Mouse (Mus musculus): ENCODE measurements around the gene Irx3.

The Irx3 gene

GRCm38 (mm10) chr8:91801241-91801811 lies 541 bp downstream of the Irx3 start:
- in situ Hi-C loops (cut with MboI, MseI) = no loop called here

DNA sequence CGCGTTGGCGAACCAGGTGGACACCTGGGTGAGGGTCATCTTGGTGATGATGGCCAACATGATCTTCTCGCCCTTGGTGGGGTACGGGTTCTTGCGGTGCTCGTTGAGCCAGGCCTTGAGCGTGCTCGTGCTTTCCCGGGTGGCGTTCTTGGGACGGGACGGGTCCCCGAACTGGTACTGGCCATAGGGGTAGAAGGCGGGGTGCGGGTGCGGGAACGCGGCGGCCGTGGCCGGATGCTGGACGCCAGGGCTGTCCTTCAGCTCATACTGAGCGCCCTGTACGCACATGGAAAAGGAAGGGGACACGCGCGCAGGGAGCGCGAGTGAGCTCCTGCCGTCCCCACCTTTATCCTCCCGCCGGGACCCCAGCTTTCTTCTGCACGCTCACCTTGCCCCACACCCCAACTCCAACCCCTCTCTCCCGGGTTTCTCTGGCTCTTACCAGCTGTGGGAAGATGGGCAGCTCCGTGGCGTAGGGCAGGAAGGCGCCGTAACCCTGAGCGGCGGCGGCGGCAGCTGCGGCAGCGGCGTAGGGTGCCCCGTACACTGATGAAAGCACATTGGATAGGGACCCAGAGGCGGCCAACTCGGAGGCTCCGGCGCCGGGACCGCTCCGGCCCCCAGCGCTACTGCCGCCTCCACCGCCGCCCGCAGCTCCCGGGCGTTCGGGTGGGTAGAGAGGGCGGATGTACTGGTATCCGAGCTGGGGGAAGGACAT lies 1.2 kb downstream of the Irx3 start:
- in situ Hi-C loops (cut with MboI, MseI) = no loop called here

- in situ Hi-C loops (cut with MboI, MseI) = no loop called here
These were observed 2.0 kb downstream of the Irx3 start for GRCm38 (mm10) chr8:91799681-91800522.

- in situ Hi-C loops (cut with MboI, MseI) = no loop called here
These were observed 2.8 kb downstream of the Irx3 start for GRCm38 (mm10) chr8:91799016-91799581.

- in situ Hi-C loops (cut with MboI, MseI) = no loop called here
These were observed 4.1 kb downstream of the Irx3 start for GRCm38 (mm10) chr8:91797626-91798271.

GRCm38 (mm10) chr8:91793846-91794245 lies 8.0 kb downstream of the Irx3 start:
- in situ Hi-C loops (cut with MboI, MseI) = no loop called here

DNA sequence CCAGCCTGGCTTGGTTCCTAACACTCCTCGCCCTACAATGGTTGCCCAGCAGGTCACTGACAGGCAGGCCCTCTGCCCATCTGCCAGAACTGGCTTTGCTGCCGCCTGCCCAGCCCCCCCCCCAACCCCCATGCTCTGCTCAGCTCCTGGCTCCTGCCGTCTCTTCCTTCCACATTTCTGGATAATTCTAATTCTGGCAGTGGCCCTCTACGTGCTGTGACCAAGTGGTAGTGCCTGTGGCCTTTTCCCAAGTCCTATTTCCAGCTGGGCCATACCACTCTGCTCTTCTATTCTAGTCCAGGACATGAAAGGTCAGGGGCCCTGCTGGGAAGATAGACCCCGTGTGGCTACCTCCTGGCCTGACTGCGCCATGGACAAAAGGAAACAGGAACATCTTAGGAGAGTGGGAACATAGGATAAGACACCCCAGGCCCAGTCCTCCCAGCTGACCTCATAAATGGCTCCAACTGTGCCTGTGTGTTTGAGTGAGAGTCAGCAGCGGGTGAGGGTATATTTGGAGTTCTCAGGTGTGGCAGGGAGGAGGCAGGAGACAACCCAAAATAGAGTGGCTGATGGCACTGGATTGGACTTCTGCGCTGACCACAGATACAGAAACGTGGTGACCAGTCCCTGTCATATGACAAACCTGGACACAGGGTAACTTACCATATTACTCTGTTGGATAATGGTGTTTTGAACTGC lies 14.5 kb downstream of the Irx3 start:
- in situ Hi-C loops (cut with MboI, MseI) = no loop called here

GRCm38 (mm10) chr8:91782940-91783339 lies 18.9 kb downstream of the Irx3 start:
- in situ Hi-C loops (cut with MboI, MseI) = no loop called here

DNA sequence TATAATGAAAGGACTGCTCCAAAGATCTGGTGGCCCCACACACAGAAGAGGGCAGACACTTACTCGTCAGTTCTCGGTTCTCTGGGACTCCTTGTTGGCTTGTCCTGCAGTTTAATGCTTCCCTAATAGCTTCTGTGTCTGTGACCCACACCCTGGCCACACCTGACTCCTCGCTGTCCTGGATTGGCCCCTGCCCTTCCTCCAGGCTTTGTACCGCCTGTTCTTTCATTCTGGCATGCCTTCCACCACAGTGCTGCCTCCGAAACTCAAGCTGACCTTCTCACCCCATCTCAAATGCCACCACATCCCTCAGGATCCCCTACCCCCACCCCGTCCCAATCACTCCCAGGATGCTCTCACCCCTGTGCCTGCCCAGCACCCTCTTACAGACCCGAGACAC lies 19.7 kb downstream of the Irx3 start:
- in situ Hi-C loops (cut with MboI, MseI) = no loop called here

DNA sequence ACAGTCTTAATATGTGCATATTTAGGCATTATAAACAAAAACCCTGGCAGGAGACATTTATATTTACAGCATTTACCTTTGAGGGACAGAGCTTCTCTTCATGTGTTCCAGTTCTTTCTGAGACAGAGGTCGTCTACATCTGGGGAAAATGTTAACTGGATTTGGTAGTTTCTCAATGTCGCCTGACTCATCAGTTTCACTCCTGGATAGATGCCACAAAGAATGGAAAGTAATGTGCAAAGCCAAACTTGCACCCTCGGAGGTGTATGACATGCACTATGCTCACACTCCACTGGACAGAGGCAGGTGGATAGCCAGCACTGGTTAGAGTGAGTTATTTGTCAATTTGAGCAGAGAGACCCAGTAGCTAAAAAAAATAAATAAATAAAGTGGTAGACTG lies 21.2 kb downstream of the Irx3 start:
- in situ Hi-C loops (cut with MboI, MseI) = no loop called here

- in situ Hi-C loops (cut with MboI, MseI) = no loop called here
These were observed 33.0 kb downstream of the Irx3 start for GRCm38 (mm10) chr8:91768857-91769256.

- in situ Hi-C loops (cut with MboI, MseI) = no loop called here
These were observed 36.3 kb downstream of the Irx3 start for GRCm38 (mm10) chr8:91765411-91766034.

DNA sequence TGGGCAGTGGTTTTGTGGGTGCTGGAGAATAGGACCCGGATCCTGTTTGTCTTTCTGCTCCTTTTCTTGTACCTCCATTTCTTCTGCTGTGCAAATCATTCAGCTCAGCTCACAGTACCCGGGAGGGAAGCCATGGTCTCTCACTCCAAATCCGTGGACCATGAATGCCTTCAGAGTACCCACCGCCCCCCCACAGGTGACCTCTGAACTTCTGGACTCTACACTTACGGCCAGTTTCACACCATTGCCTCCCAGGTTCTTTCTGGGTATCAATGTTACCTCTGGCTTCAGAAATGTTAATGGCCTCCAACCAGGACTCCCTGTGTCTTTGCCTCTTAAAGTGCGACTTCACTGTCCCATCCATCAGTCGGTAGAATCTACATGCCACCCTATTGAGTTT lies 46.3 kb downstream of the Irx3 start:
- in situ Hi-C loops (cut with MboI, MseI) = no loop called here

DNA sequence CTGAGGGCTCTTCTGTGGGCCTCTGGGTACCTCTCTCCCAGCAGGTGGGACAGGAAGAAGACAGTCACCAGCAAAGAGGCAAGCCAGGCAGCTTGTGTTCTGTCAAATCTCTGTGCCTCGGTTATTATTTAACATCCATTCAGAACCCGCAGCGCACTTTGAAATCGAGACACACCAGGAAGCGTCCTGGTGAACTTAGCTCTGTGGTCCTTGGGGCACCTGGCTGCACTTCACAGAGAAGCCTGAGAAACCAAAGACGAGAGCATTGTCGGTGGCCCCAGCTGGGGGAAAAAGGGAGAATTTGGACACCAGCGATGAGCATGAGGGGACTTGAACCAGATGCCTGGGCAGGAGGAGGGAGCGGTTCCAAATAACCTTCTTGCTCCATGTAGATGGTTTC lies 46.8 kb downstream of the Irx3 start:
- in situ Hi-C loops (cut with MboI, MseI) = no loop called here

- in situ Hi-C loops (cut with MboI, MseI) = no loop called here
These were observed 51.1 kb downstream of the Irx3 start for GRCm38 (mm10) chr8:91750794-91751125.

GRCm38 (mm10) chr8:91750096-91750793 lies 51.6 kb downstream of the Irx3 start:
- in situ Hi-C loops (cut with MboI, MseI) = no loop called here

DNA sequence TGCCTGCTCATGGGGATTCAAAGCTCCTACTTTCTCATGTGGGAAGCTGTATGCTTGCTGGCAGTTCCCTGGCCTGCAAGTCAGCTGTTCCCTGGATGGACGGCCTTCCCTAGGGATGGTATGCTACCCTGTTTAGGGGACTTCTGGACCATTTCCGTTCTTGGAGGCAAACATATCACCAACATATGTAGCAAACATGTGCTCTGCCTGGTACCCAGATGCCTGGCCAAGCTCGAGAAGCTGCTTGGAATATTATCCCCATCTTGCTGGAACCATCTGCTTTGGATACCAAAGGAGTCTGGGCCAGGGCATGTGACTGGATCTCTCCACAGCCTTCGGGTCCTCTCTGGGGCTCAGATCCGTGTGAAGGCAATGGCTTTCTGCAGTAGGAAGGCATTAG lies 52.5 kb downstream of the Irx3 start:
- in situ Hi-C loops (cut with MboI, MseI) = no loop called here

All from regulatory T cell (primary cell).